Mouse (Mus musculus) cerebellum, adult 8-10 months (tissue): Measurements from ENCODE around the gene Gsg1l.

Experiments
- DNase-seq: peaks from one replicate; pipeline ENCODE4 v3.0.0; 2022

Gene Gsg1l

DNA sequence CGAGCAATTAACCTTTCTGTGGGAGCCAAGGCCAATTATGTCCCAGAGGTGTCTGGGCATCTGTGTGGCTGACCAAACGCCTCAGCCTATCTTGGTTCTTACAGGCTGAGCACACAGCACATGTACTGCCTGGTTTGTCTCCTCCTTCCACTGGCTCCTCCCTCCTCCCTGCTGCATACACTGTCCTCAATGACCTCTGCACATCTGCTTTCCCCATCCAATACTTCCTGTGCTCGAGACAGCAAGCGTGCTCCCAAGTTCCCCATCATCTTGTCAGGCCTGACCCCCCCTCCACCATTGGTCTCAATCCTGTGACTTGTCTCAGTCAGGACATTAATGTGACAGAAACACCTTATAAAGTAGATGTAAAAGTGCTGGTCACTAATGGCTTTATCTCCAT is 108.3 kb downstream of the Gsg1l start:
- no peak for DNase-seq

DNA sequence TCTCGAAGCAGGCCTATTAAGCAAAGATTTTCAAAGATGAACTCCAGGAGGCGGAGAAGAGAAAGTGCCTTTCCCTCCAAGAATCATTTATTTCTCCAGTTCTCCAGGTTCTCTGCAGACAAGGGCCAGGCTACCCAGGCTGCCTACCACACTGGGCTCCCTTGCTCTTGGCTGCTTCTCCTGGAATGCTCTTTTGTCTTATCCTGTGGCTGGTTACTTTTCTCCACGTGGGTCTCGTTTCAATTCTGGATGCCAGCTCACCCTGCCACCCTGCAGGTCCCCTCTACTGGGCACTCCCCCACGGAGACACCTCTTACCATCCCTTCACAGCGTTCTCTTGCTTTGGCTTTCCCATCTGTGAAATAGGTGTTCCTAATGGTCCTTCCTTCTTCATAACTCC is 109.4 kb downstream of the Gsg1l start:
- DNase-seq = no peak

- DNase-seq = no peak
These were observed 110.0 kb downstream of the Gsg1l start for GRCm38 (mm10) chr7:125972174-125972672.

DNA sequence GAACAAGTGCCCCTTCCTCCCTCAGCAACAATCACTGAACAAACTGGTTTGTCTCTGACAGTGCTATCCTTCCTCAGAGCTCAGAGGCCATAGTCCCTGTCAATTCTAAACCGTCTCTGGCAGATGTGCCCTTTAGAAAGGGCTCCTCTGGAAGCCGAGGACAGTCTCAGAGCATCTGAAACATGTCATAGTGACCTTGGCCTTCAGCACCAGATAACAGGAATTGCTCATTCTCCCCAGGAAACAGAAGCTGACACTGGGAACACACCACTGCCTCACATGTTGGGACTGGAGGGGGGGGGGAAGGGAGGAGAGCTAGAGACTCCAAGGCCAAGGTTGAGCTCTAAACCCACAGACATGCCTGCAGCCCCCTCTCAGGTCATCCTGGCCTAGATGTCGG is 113.1 kb downstream of the Gsg1l start:
- DNase-seq = no peak

DNA sequence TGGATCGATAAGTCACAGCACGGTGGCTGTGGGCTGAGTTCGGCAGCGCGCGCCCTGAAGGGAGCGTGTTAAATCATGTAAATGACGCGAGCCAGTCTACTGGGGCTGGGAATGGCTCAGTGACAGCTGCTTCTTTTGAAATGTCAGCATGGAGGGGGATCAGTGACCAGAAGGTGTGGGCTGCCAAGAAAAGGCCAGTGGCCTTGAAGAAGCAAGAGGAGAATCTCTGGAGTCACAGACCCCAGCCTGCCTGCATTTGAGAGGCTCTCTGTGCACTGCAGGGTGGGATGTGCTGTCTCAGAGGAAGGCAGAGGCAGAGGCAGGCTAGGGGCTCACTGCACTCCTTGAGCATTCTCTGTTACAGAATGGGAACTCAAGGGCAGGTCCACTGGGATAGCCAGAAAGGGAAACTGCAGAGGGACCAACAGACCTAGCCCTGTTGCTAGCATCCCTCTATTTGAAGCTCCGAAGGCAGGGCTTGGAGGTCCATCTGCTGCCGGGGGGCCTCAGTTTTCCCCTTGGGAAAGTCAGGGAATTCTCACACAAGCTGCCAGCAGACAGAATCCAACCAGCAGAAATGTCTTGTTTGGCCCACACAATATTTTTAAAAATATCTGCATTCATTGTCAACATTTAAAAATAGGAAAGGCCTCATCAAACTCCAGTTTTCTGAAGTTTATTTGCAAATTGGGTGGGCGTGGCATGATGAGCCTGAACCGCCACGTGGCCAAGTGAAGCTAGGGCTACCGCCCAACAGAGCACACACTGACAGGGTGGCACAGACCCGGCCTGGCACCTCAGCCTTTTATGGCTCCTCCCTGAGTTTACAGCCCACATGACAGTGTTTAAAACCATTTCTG is 115.6 kb downstream of the Gsg1l start:
- no peak for DNase-seq

DNA sequence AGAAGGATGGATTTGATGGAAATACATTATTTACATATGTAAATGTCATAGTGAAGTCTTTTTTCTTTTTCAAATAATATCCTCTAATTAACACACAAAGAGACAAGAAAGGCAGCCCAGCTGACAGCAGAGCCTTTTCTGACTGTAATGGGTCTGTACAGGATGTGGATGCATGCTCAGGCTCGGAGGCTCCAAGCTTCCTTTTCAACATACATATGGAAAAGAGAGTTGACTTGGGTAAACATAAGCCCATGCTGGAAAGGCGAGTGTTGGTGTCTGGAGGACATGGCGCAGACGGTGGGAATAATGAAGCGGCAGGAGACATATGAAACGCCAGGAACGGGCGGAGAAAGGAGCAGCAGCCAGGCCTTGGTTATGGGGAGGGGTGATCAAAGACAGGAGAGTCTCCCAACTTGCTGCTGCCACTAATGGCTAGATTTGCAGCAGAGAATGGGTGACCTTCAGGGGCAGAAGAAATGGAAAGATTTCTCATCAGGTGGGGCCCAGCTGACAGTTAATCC is 118.1 kb downstream of the Gsg1l start:
- DNase-seq = no peak

DNA sequence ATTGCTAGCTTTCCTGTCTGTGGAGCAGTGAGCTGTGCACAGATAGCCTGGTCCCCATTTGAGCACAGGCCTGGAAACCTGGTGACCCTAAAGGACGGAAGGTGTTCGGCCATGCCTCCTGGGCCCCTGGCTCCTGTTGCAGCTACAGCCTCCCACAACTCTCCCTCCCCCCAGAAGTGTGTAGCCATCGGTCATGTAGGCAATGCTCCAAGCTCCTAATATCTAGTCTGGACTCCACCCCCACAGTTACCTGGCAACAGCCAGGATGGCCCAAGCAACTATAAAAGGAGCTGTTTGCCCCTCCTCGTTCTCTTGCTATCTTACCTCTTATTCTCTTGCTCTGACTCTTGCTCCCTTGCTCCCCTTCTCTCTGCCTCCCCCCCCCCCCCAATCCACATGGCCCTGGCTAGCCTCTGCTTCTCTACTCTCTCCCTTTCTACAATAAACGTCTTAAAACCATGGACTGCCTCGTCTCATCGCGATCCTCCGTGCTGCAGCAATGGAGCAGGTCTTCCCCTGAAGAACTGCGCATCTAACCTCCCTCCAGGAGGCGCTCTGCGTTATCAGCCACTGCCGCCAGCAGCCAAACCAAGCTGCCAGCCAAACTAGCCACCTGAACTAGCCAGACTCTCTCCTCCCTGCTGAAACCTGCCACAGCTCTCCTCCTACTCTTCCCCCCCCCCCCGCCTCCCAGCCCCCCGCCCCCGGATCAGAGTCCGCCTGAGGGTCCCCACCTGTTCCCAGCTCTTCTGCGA is 122.7 kb downstream of the Gsg1l start:
- DNase-seq = no peak

DNA sequence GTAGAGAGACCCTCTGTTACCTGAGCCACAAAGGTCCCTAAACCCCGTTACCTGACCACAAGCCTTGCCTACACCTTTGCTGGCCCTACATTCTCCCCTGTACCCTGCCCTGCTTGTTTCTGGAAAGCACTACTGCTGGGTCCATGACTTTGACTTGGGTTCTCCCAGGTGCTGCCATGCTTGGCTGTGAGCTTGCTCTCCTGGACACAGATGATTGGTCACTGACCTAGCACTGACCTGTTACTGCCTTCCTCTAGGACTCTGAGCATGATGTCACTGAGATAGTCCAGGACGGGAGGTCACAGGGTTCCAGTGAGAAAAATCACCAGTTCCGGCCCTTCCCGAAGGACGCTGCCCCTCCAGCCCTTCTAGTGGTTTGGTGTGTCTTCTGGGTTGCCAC is 123.4 kb downstream of the Gsg1l start:
- no peak for DNase-seq

DNA sequence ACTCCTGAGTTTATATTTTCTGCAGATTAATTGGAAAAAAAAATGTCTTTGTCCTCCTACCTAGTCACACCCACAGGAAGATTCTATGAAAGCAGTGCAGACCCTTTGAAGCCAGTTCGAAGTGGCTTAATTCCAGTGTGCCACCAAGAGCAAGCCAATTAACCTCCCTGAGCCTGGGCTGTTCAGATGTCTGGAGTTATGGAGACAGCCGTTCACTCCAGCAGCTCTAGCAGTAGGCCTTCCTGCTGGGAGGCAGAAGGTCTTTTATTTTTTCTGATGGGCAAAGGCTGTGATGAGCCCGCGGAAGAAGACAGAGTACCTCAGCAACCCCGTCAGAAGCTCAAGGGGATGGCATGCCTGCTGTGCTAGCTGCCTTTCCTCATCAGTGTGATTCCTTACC is 127.2 kb downstream of the Gsg1l start:
- DNase-seq = no peak

- DNase-seq = peak; percentile 19
These were observed 127.8 kb downstream of the Gsg1l start for GRCm38 (mm10) chr7:125954356-125954878.

- DNase-seq = no peak
These were observed 128.4 kb downstream of the Gsg1l start for GRCm38 (mm10) chr7:125953844-125954243.

GRCm38 (mm10) chr7:125951911-125952310 is 130.3 kb downstream of the Gsg1l start:
- DNase-seq = no peak

GRCm38 (mm10) chr7:125948973-125949372 is 133.2 kb downstream of the Gsg1l start:
- DNase-seq = no peak

GRCm38 (mm10) chr7:125945915-125946314 is 136.3 kb downstream of the Gsg1l start:
- no peak for DNase-seq

DNA sequence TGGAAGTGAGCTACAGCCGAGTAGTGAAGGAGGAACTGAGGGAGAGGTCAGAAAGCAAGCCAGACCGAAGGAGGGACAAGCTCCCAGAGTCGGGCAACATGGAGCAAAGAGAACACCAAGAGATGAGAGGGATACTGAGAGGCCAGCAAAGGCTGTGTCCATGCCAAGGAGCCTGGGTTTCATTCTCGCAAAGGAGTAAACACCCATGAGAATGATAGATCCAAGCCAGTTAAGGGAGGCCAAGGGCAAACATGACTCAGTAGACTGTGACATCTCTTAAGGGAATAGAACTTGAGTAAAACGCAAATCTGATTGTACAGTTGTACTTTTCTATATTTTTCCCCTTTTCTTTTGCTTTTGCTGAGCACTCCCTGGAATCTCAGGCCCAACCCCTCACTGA is 137.6 kb downstream of the Gsg1l start:
- no peak for DNase-seq

DNA sequence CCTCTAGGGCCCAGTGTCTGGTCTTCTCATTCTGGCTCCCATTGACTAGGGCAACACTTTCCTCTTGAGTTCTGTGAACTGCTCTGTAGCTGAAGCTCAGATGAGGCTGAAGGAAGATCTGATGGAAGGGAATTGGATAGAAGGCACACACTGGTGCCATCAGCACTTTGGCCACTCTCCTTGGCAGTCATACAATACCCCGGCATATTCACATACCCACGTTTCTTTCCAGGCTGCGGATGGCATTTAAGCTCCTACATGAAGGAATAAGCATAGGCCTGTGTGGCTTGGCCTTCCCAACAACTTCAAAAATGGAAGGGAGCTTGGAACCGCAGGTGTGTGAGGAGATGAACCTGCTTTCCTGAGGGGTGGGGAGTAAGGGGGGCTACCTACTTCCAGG is 138.7 kb downstream of the Gsg1l start:
- no peak for DNase-seq

GRCm38 (mm10) chr7:125942365-125943090 is 139.7 kb downstream of the Gsg1l start:
- no peak for DNase-seq

- no peak for DNase-seq
These were observed 147.9 kb downstream of the Gsg1l start for GRCm38 (mm10) chr7:125934319-125934718.

DNA sequence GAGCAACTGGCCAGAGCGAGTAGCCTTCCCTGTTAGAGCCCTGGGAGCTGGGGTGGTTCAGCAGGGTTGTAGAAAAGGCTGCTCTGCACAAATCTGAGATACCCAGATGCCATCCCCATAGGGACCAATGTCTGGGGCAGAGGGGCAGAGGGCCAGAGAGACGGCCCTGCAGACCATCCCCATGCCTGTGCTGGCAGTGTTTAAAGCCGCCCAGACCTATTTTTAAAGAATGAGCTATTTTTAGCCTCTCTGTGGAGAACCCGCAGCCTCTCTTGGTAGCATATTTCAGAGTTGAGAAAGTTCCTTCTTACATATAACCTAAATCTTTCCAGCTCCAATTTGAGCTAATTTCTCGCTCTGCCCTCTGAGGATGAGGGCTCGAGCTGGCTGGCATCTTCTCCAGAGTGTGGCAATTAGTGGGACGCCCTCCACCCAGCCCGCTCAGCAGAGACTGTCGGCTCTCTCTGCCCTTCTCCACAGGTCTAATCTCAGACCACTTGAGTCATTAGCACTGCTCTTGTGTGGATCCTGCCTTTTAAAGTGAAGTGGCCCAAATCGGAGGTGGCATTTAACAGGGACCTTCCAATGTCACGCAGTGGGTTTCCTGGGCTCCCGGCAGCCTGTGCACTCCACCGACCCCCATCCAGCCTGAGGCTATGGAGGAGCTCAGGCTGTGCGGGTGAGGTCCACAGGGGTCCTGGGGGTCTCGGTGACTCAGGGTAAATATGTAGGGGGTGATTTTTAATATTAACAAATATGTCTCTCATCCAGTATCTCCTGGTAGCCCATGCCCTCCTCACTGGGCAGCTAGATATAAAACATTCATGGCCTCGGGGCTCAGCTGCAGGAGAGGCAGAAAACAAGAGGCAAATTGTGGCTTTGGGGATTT is 148.6 kb downstream of the Gsg1l start:
- DNase-seq = no peak

- no peak for DNase-seq
These were observed 150.6 kb downstream of the Gsg1l start for GRCm38 (mm10) chr7:125931602-125932001.

DNA sequence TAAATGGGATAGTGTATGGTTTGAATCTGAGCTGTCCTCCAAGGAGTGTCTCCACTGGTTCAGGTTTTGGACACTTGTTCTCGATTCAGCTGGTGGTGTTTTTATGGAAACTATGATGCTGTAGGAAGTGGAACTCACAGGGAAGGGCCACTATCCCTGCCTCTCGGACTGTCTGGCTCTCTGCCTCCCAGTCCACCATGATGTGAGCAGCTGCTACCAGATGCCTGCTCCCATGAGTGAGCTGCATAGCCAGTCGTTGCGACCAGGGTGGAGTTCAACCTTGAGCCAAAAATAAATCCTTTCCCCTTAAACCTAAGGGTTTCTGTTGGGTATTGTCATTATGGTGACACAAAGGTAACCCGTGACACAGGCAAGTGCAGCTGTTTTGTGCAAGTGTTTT is 158.2 kb downstream of the Gsg1l start:
- DNase-seq = no peak

GRCm38 (mm10) chr7:125920801-125921200 is 161.4 kb downstream of the Gsg1l start:
- no peak for DNase-seq
